Mouse (Mus musculus): ENCODE results near the gene Spdef. TPM values are rescaled to one million over a fixed set of nuclear protein-coding genes. Genes with fewer than 3 reads are reported as not detected.
A peak's percentile ranks its signal among the peaks of the same experiment; 100 is the strongest.

Gene Spdef
- polyA plus RNA-seq, 1 experiment from 2014 or later = 0.92 TPM

DNA sequence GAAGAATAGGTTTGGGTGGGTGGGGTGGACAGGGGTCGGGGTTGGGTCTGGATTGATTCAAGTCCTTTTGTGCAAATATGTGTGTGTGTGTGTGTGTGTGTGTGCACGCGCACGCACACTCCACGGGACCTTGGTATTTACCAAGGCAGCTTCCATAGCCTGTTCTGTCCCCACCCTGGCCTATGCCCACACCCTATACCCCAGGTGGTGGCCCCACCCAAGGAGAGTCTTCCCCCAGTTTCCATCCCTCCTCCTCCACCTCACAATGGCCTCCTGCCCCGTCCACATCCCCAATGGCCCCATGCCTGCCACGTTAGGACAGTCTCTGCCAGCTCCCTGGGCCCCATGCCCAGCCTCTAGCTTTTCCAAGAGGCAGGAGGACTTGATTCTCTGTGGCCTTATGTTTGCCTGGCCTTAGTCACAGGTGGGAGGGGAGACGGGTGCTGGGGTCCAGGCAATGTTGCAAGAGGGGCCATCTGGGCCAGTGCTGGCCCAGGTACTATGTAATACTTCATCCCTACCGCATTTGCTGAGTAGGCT lies 7.6 kb downstream of the Spdef start:
- WGBS = 70% methylated on average over 9 of the region's 9 CpGs
- H3K36me3 ChIP-seq = no peaks in the 10 kb centered on the region
- no peak overlapping the region for H3K27ac ChIP-seq (replicated peaks)

DNA sequence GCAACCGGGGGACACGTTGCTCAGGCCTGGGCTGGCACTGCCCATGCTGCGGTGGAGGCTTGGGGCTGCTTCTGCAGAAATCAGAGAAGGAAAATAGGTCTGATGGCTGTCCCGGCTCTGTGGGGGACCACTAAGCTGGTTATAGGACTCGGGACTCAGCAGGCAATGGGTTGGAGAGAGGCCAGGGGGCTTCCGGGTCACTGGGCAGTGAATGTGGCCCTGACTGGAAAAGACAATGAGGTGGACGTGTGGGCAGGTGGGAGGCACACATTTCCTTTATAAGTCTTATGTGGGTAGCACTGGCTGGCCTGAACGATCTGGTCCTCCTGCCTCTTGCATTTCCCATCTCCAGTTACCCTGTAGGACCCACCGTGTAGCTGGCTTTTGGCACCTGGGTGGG lies 8.4 kb downstream of the Spdef start:
- no peaks in the 10 kb centered on the region for H3K9me3 ChIP-seq (replicated peaks)
- no peak overlapping the region for H3K9ac ChIP-seq (replicated peaks)
- WGBS = 49% methylated on average over 9 of the region's 9 CpGs
- no peak overlapping the region for H3K27ac ChIP-seq (replicated peaks)
- no peaks in the 10 kb centered on the region for H3K27me3 ChIP-seq (replicated peaks)
- H3K36me3 ChIP-seq = no peaks in the 10 kb centered on the region
- peaks cover 24% of the 10 kb centered on the region for H3K4me1 ChIP-seq
- no peak overlapping the region for H3K4me2 ChIP-seq
- H3K4me3 ChIP-seq (replicated peaks) = no peak overlapping the region
- ATAC-seq (ENCODE audit: low FRiP score) = no peak

More for the DNA sequence above, 7.6 kb downstream of the Spdef start:
- no peak for ATAC-seq (ENCODE audit: low FRiP score)
- Histone ChIP-seq H3K4me3 (replicated peaks) (no peak overlapping the region), H3K9me3 (replicated peaks) (no peaks in the 10 kb centered on the region), H3K4me1 (peaks cover 32% of the 10 kb centered on the region), H3K9ac (replicated peaks) (no peak overlapping the region), H3K4me2 (no peak overlapping the region), H3K27me3 (replicated peaks) (no peaks in the 10 kb centered on the region)

DNA sequence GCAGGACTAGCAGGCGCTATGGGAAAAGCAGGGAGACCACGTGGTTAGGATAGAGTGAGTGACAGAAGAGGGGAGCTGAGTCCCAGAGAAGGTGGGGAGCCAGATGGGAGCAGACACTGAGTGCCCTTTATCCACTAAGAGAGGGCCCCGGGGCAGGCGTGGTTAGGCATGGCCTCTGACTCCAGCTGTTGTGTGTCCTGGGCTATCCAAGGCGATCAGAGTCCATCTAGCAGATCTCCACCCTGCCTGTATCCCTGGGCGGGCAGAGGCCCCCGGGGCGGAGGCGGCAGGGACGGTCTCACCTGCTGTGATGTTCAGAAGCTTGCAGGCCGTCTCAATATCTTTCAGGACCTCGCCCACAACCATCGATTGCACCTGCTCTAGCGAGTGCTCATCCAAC lies 9.1 kb downstream of the Spdef start:
- no peak for ATAC-seq (ENCODE audit: low FRiP score)
- no peaks in the 10 kb centered on the region for H3K36me3 ChIP-seq
- H3K9ac ChIP-seq (replicated peaks) = no peak overlapping the region
- no peaks in the 10 kb centered on the region for H3K27me3 ChIP-seq (replicated peaks)
- no peaks in the 10 kb centered on the region for H3K9me3 ChIP-seq (replicated peaks)
- WGBS = 79% methylated on average over 14 of the region's 14 CpGs
- no peak overlapping the region for H3K4me2 ChIP-seq
- H3K4me3 ChIP-seq (replicated peaks) = no peak overlapping the region
- H3K4me1 ChIP-seq = peaks cover 20% of the 10 kb centered on the region
- no peak overlapping the region for H3K27ac ChIP-seq (replicated peaks)

DNA sequence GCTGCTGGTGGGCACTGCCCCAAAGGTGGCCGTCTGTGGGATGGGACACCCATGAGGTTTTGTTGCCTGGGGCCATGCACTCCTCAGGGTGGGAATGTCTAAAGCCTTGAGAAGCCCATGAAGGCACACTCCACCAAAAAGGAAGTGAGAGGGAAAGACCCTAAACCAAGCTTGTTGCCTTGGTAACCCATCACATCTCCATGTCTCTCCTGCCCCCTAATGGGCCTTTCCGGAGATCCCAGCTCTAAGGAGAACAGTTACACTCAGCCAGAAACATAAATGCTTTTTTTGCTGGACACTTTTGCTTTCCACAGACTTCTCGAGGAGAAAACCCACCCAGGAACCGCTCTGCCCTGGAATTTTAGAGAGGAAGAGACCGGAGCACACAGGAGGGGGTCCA lies 10.5 kb downstream of the Spdef start:
- H3K27ac ChIP-seq (replicated peaks) = 0 out of 2 replicates have a peak overlapping the region, but pooled peaks have one; percentile 11
- H3K27me3 ChIP-seq (replicated peaks) = no peaks in the 10 kb centered on the region
- no peak overlapping the region for H3K9ac ChIP-seq (replicated peaks)
- no peaks in the 10 kb centered on the region for H3K9me3 ChIP-seq (replicated peaks)
- 37% methylated on average over 5 of the region's 5 CpGs for WGBS
- peaks cover 20% of the 10 kb centered on the region for H3K4me1 ChIP-seq
- ATAC-seq (ENCODE audit: low FRiP score) = peak; percentile 43; the same call in 1 of the 2 replicates
- no peak overlapping the region for H3K4me3 ChIP-seq (replicated peaks)
- H3K4me2 ChIP-seq = no peak overlapping the region
- H3K36me3 ChIP-seq = no peaks in the 10 kb centered on the region

DNA sequence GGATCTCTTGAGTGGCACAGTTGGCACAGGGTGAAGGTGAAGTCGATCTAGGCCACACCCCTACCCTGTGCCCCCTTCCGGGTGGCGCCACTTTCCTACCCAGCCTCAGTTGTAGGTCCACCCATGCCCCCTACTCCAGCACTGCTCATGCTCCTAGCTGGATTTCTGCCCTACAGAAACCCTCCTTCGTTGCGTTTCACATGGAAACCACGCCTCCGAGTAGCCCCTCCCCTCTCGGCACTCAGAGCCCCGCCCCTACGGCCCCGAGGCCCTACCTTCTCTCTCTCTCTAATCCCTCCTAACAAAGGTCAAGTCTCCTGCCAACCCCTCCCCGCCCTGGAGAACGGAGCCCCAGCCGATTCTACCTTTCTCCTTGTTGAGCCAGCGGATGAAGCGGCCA lies 12.0 kb downstream of the Spdef start:
- Histone ChIP-seq H3K36me3 (no peaks in the 10 kb centered on the region), H3K9me3 (replicated peaks) (no peaks in the 10 kb centered on the region), H3K9ac (replicated peaks) (no peak overlapping the region), H3K27me3 (replicated peaks) (no peaks in the 10 kb centered on the region), H3K27ac (replicated peaks) (no peak overlapping the region), H3K4me2 (peak overlapping the region; percentile 46), H3K4me3 (replicated peaks) (peak overlapping the region; percentile 15), H3K4me1 (peaks cover 20% of the 10 kb centered on the region)
- WGBS = 4% methylated on average over 16 of the region's 16 CpGs
- ATAC-seq (ENCODE audit: low FRiP score) = no peak; the same call in 1 of the 2 replicates

DNA sequence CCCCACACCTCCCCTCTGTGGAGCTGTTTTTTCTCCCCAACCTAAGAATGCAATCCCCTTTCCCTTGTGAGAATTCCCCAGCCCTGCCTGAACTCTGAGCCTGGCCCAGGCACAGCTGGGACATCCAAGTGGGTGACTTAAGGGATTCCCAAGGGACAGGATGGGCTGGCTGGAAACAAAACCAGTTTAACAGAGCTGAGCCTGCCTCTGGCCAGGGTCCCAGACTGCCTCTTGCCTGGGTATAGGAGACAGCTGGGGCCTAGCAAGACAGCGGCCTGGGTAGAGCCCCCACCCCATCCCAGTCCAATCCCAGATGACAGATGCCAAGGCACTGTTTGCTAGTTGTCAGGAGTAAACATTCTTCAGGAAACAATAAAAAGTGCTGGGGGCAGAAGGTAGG lies 15.9 kb downstream of the Spdef start:
- Histone ChIP-seq H3K27ac (replicated peaks) (0 out of 2 replicates have a peak overlapping the region, but pooled peaks have one; percentile 37), H3K27me3 (replicated peaks) (no peaks in the 10 kb centered on the region), H3K4me1 (peaks cover 17% of the 10 kb centered on the region), H3K9me3 (replicated peaks) (no peaks in the 10 kb centered on the region), H3K4me3 (replicated peaks) (no peak overlapping the region), H3K9ac (replicated peaks) (no peak overlapping the region), H3K36me3 (no peaks in the 10 kb centered on the region), H3K4me2 (no peak overlapping the region)
- 40% methylated on average over 1 of the region's 1 CpGs for WGBS
- ATAC-seq (ENCODE audit: low FRiP score) = no peak

DNA sequence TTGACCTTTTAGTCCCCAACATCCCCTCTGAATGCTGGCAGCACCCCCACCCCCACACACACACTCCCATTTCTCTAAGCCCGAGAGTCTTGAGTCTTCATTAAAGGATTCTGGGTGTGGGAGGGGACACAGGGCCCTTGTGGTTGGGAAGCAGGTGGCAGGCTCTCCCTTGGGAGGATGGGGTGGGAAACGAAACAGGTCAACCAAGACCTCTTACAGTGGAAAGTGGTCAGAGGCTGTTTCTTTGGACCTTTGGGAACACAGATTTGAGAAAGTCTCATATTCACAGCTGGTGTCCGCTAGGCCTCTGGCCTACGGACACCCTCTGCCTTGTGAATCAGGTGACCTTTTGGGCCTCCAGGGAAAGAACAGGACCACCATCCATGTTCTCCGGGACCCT lies 19.1 kb downstream of the Spdef start:
- Histone ChIP-seq H3K9ac (replicated peaks) (no peak overlapping the region), H3K4me2 (no peak overlapping the region), H3K9me3 (replicated peaks) (no peaks in the 10 kb centered on the region), H3K27ac (replicated peaks) (no peak overlapping the region), H3K4me3 (replicated peaks) (no peak overlapping the region), H3K4me1 (peaks cover 12% of the 10 kb centered on the region), H3K36me3 (peaks cover 4% of the 10 kb centered on the region), H3K27me3 (replicated peaks) (0 out of 2 replicates have a peak, but pooled peaks cover 4% of the 10 kb centered on the region)
- no peak for ATAC-seq (ENCODE audit: low FRiP score)
- WGBS = 79% methylated on average over 5 of the region's 5 CpGs

DNA sequence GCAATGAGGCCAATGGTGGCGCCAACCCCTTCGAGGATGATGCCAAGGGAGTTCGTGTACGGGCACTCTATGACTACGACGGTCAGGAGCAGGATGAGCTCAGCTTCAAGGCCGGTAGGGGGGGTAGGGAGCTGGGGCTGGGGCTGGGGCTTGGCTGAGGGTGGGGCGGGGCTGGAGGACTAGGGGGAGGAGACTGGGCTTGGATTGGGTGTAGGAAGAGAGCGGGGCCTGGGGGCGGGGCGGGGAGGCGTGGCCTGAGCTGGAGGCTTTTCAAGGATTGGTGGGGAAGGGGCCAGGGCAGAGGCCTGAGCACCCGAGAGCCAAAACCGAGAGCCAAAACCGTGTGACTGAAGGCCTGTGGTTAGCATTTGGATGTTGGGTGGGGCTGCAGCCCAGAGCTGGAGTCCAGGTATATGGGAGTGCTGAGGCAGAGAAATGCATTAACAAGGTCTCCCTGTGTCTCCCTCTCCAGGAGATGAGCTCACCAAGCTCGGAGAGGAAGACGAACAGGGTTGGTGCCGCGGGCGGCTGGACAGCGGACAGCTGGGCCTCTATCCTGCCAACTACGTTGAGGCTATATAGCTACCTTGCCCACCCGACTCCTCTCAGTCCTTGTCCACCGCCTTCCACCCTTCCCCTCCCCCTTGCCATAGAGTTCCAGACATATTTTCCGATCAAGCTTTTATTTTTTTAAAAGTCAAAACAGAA lies 20.6 kb downstream of the Spdef start:
- Histone ChIP-seq H3K27ac (replicated peaks) (no peak overlapping the region), H3K27me3 (replicated peaks) (0 out of 2 replicates have a peak, but pooled peaks cover 8% of the 10 kb centered on the region), H3K4me2 (peak overlapping the region; percentile 50), H3K4me3 (replicated peaks) (peak overlapping the region; percentile 21; the same call in 1 of the 2 replicates), H3K9ac (replicated peaks) (no peak overlapping the region), H3K36me3 (peaks cover 9% of the 10 kb centered on the region), H3K9me3 (replicated peaks) (no peaks in the 10 kb centered on the region), H3K4me1 (peaks cover 12% of the 10 kb centered on the region)
- ATAC-seq (ENCODE audit: low FRiP score) = peak; percentile 76
- 7% methylated on average over 25 of the region's 25 CpGs for WGBS

DNA sequence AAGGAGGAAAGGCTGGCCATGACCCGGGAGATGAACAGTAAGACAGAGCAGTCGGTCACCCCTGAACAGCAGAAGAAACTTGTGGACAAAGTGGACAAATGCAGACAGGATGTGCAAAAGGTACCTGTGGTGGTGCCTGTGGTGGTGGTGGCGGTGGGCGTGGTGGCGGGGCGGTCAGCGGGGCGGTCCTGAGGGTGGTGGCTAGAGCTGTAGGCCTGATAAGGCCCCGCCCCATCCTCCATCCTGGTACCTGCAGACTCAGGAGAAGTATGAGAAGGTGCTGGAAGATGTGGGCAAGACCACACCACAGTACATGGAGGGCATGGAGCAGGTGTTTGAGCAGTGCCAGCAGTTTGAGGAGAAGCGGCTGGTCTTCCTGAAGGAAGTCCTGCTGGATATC lies 23.1 kb downstream of the Spdef start:
- no peak overlapping the region for H3K4me2 ChIP-seq
- no peak overlapping the region for H3K27ac ChIP-seq (replicated peaks)
- H3K9me3 ChIP-seq (replicated peaks) = no peaks in the 10 kb centered on the region
- no peak for ATAC-seq (ENCODE audit: low FRiP score)
- H3K4me3 ChIP-seq (replicated peaks) = no peak overlapping the region
- peaks cover 9% of the 10 kb centered on the region for H3K36me3 ChIP-seq
- peaks cover 25% of the 10 kb centered on the region for H3K4me1 ChIP-seq
- no peak overlapping the region for H3K9ac ChIP-seq (replicated peaks)
- 0 out of 2 replicates have a peak, but pooled peaks cover 8% of the 10 kb centered on the region for H3K27me3 ChIP-seq (replicated peaks)
- 47% methylated on average over 10 of the region's 10 CpGs for WGBS

DNA sequence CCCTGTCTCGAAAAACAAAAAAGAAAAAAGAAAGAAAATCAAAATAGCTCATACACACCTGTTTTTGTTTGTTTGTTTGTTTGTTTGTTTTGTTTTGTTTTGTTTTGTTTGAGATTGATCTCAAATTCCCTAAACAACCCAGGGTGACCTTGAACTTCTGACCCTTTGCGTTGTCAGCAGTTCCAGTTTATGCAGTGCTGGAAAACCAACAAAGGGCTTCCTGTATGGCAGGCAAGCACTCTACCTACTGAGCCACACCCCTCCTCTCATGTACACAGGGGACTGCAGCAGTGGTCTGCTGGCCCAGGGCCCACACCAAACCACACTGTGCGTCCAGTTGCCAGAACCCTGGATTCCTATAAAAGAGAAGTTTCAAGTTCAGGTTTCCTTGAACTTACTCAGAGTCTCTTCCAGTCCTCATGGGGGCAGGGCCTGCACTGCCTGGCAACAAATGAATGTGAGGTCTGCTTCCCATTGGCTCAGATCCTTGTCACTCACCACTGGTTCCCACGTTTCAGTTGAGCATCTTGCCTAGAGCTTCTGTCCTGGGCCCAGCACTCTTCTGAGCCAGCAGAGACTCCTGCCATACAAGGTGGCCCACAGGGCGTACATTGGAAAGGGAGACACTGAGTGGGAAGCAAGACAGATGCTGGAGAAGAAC lies 24.7 kb downstream of the Spdef start:
- no peak overlapping the region for H3K4me3 ChIP-seq (replicated peaks)
- H3K36me3 ChIP-seq = peaks cover 9% of the 10 kb centered on the region
- WGBS = 65% methylated on average over 5 of the region's 5 CpGs

DNA sequence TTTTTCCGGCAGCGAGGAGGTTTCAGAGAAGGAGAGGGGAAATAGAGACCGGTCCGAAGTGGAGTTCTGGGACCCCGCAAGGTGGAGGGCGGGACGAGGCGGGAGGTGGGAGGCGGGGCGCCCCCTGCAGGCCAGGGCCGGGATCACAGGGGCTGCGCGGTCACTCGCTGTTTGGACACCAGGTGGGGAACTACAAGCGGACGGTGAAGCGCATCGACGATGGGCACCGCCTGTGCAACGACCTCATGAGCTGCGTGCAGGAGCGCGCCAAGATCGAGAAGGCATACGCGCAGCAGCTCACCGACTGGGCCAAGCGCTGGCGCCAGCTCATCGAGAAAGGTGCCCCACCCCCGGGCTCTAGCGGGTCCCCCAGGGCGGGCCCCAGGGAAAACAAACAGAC lies 26.2 kb downstream of the Spdef start:
- peak overlapping the region; percentile 56 for H3K4me2 ChIP-seq
- WGBS = 2% methylated on average over 34 of the region's 34 CpGs
- ATAC-seq (ENCODE audit: low FRiP score) = peak; percentile 23; the same call in 1 of the 2 replicates
- H3K9ac ChIP-seq (replicated peaks) = 0 out of 2 replicates have a peak overlapping the region, but pooled peaks have one; percentile 15
- H3K36me3 ChIP-seq = peaks cover 9% of the 10 kb centered on the region
- H3K4me3 ChIP-seq (replicated peaks) = peak overlapping the region; percentile 5; the same call in 1 of the 2 replicates
- peaks cover 14% of the 10 kb centered on the region for H3K4me1 ChIP-seq
- H3K9me3 ChIP-seq (replicated peaks) = no peaks in the 10 kb centered on the region
- no peak overlapping the region for H3K27ac ChIP-seq (replicated peaks)
- 0 out of 2 replicates have a peak, but pooled peaks cover 8% of the 10 kb centered on the region for H3K27me3 ChIP-seq (replicated peaks)

More for the DNA sequence above, 24.7 kb downstream of the Spdef start:
- no peak overlapping the region for H3K4me2 ChIP-seq
- H3K4me1 ChIP-seq = peaks cover 25% of the 10 kb centered on the region
- no peaks in the 10 kb centered on the region for H3K9me3 ChIP-seq (replicated peaks)
- no peak overlapping the region for H3K9ac ChIP-seq (replicated peaks)
- ATAC-seq (ENCODE audit: low FRiP score) = no peak
- H3K27ac ChIP-seq (replicated peaks) = no peak overlapping the region
- 0 out of 2 replicates have a peak, but pooled peaks cover 8% of the 10 kb centered on the region for H3K27me3 ChIP-seq (replicated peaks)

Data from neural tube, embryonic 15.5 days (tissue).